Comparison of ENCODE assay signal across 20 mouse cellular contexts in genomic region chr13:30728155-30728554, GRCm38 (mm10). TPM values are rescaled to one million over a fixed set of nuclear protein-coding genes. Genes with fewer than 3 reads are reported as not detected.
DNase-seq lines count a peak whose midpoint lies in the region; ATAC-seq and TF ChIP-seq lines count a peak whose summit lies in the region.
"Had no signal": no experiment of that assay in that cellular context is flagged by ENCODE, and none has a peak within 500 bp of the region (broad histone marks: within the 10 kb centered on the region; RNA-seq: fewer than 3 reads in every experiment).

No protein-coding gene starts in this region.

- TF ChIP-seq EP300 in CH12.LX (IDR thresholded peaks at IDR 0.05; ENCODE audit: low read length), result peak; percentile 88

- H3K27ac ChIP-seq in CH12.LX (ENCODE audit: insufficient read depth, low read depth), result peak overlapping the region; percentile 90
- no peak overlapping the region for H3K27ac ChIP-seq in gastrocnemius, adult 2 months
- H3K27ac ChIP-seq: embryonic facial prominence, embryonic 10.5 days; forebrain, embryonic 15.5 days; hindbrain, embryonic 13.5 days; hindbrain, postnatal 0 days had no signal

- H3K36me3 ChIP-seq in CH12.LX (replicated peaks in 1 of 2; ENCODE audit: control insufficient read depth in 1 of 2, insufficient read depth in 1 of 2, low read length in 1 of 2), result no peaks in the 10 kb centered on the region
- H3K36me3 ChIP-seq: embryonic facial prominence, embryonic 10.5 days; forebrain, embryonic 15.5 days; hindbrain, embryonic 13.5 days had no signal

- dilution Hi-C loops in CH12.LX (cut with MboI; ENCODE audit: extremely low pct_ligation_motif_present, extremely low pct_unique_long_range_greater_than_20kb, low sequenced_read_pairs), result no loop called here

- peaks cover 36 to 83% of the 10 kb centered on the region in 2 experiments for H3K4me1 ChIP-seq in CH12.LX (ENCODE audit: control insufficient read depth in 1 of 2, insufficient read depth in 2 of 2)

- peak; percentile 57 to 59 for DNase-seq in spleen, adult 18-20 months
- DNase-seq in spleen, adult 12 weeks (ENCODE audit: low spot score), result no peak
- DNase-seq in CH12.LX (ENCODE audit: extremely low read depth), result peak; percentile 70
- DNase-seq in spleen, postnatal 36 days (ENCODE audit: low spot score in 2 of 2), result peak; percentile 78 to 81
- no peak for DNase-seq in cerebellum, adult 8-10 months
- no peak for DNase-seq in gastrocnemius, adult 2 months
- DNase-seq: adrenal gland, postnatal 10 days; cerebellum, adult 11 months; cerebellum, adult 9-11 months; cerebellum, postnatal 36 days; gastrocnemius, postnatal 10 days; heart, postnatal 14 days had no signal

- ATAC-seq in megakaryocyte progenitor cell, adult 5-6 weeks (replicated peaks; ENCODE audit: poor library complexity), result peak; percentile 58
- no peak for ATAC-seq in erythroid progenitor cell, adult 5-6 weeks (replicated peaks; ENCODE audit: low FRiP score, poor library complexity, severe bottlenecking)
- ATAC-seq: CD4-positive, CD25-positive, alpha-beta regulatory T cell, adult 4 months; forebrain, embryonic 15.5 days; hindbrain, postnatal 0 days had no signal

- no peak for TF ChIP-seq POLR2A in CH12.LX (IDR thresholded peaks at IDR 0.05; ENCODE audit: low read depth, low read length)

- intact Hi-C loops in gastrocnemius, adult 2 months (cut with DNase I), result no loop called here

- peak overlapping the region in 1 of 3 experiments; percentile 1 for H3K4me3 ChIP-seq in CH12.LX (replicated peaks in 1 of 3; ENCODE audit: low read depth in 2 of 3, low read length in 2 of 3, poor library complexity in 1 of 3)
- no peak overlapping the region for H3K4me3 ChIP-seq in gastrocnemius, adult 2 months
- H3K4me3 ChIP-seq: embryonic facial prominence, embryonic 10.5 days; forebrain, embryonic 15.5 days; hindbrain, embryonic 13.5 days had no signal

- no peaks in the 10 kb centered on the region for H3K27me3 ChIP-seq in CH12.LX (replicated peaks)
- H3K27me3 ChIP-seq: forebrain, embryonic 15.5 days; hindbrain, embryonic 13.5 days had no signal

- in situ Hi-C loops in CH12.LX (cut with MboI; ENCODE audit: low pct_ligation_motif_present, low pct_unique_long_range_greater_than_20kb, low sequenced_read_pairs), result no loop called here

- H3K9ac ChIP-seq in CH12.LX (ENCODE audit: insufficient read depth, low read depth), result 0 out of 2 replicates have a peak overlapping the region, but pooled peaks have one; percentile 8
- H3K9ac ChIP-seq: forebrain, embryonic 15.5 days; hindbrain, embryonic 13.5 days had no signal

- no peak for TF ChIP-seq CTCF in CH12.LX (conservative IDR thresholded peaks at IDR 0.05 in 1 of 2, IDR thresholded peaks at IDR 0.05 in 1 of 2; ENCODE audit: low read depth in 2 of 2, low read length in 2 of 2)
- TF ChIP-seq CTCF in gastrocnemius, adult 2 months (IDR thresholded peaks at IDR 0.05), result no peak

- peaks cover 6% of the 10 kb centered on the region for H3K9me3 ChIP-seq in CH12.LX (replicated peaks; ENCODE audit: low read length)
- H3K9me3 ChIP-seq: embryonic facial prominence, embryonic 10.5 days; forebrain, embryonic 15.5 days; hindbrain, embryonic 13.5 days had no signal

- peak overlapping the region; percentile 35 for H3K4me2 ChIP-seq in CH12.LX (ENCODE audit: insufficient read depth, low read depth, poor library complexity, severe bottlenecking)
- H3K4me2 ChIP-seq: forebrain, embryonic 15.5 days; hindbrain, embryonic 13.5 days had no signal

- peak; percentile 8 for TF ChIP-seq RAD21 in CH12.LX (IDR thresholded peaks at IDR 0.05; ENCODE audit: low read depth, low read length)

- no peaks in the 10 kb centered on the region for H3K79me2 ChIP-seq in CH12.LX (replicated peaks; ENCODE audit: control insufficient read depth, extremely low read depth, insufficient read depth, poor library complexity, severe bottlenecking)

TF ChIP-seq in CH12.LX, 34 proteins besides CTCF, POLR2A, EP300 and RAD21:
- TF ChIP-seq ZKSCAN1 (IDR thresholded peaks at IDR 0.05; ENCODE audit: borderline replicate concordance, low read depth, low read length) (no peak), NELFE (IDR thresholded peaks at IDR 0.05; ENCODE audit: low read depth, low read length) (no peak), CHD2 (IDR thresholded peaks at IDR 0.05; ENCODE audit: low read length) (peak; percentile 83), ZC3H11A (IDR thresholded peaks at IDR 0.05; ENCODE audit: low read depth, low read length) (no peak), JUN (IDR thresholded peaks at IDR 0.05; ENCODE audit: insufficient read depth, low read depth, low read length) (no peak), JUND (conservative IDR thresholded peaks at IDR 0.05; ENCODE audit: low read depth, low read length) (no peak), ETS1 (conservative IDR thresholded peaks at IDR 0.05; ENCODE audit: low read depth, low read length) (peak; percentile 74), MYC (IDR thresholded peaks at IDR 0.05; ENCODE audit: low read depth, low read length) (peak; percentile 65; the same call in 1 of the 2 replicates), BHLHE40 (IDR thresholded peaks at IDR 0.05; ENCODE audit: low read depth, low read length) (peak; percentile 75), PAX5 (IDR thresholded peaks at IDR 0.05; ENCODE audit: low read length) (no peak), MXI1 (IDR thresholded peaks at IDR 0.05; ENCODE audit: low read depth, low read length) (no peak), TBP (conservative IDR thresholded peaks at IDR 0.05; ENCODE audit: low read depth, low read length) (no peak), E2F4 (IDR thresholded peaks at IDR 0.05; ENCODE audit: insufficient replicate concordance, low read depth, low read length) (no peak), TCF12 (IDR thresholded peaks at IDR 0.05; ENCODE audit: low read depth, low read length) (peak; percentile 85), NRF1 (IDR thresholded peaks at IDR 0.05; ENCODE audit: low read depth, low read length) (no peak), POLR2AphosphoS2 (IDR thresholded peaks at IDR 0.05; ENCODE audit: low read depth, low read length) (no peak), IRF4 (IDR thresholded peaks at IDR 0.05; ENCODE audit: low read depth, low read length) (peak; percentile 98), SMC3 (IDR thresholded peaks at IDR 0.05; ENCODE audit: low read depth, low read length) (peak; percentile 37), MAFK (IDR thresholded peaks at IDR 0.05; ENCODE audit: insufficient replicate concordance, low read length) (no peak), RCOR1 (conservative IDR thresholded peaks at IDR 0.05; ENCODE audit: low read depth, low read length) (peak; percentile 85), SIN3A (IDR thresholded peaks at IDR 0.05; ENCODE audit: low read length) (peak; percentile 64), CHD1 (IDR thresholded peaks at IDR 0.05; ENCODE audit: low read depth, low read length) (no peak), USF2 (conservative IDR thresholded peaks at IDR 0.05; ENCODE audit: low read depth, low read length) (no peak), HCFC1 (IDR thresholded peaks at IDR 0.05; ENCODE audit: low read depth, low read length) (no peak), USF1 (IDR thresholded peaks at IDR 0.05; ENCODE audit: low read depth, low read length) (no peak), ZMIZ1 (IDR thresholded peaks at IDR 0.05; ENCODE audit: low read depth, low read length) (peak; percentile 58), GABPA (IDR thresholded peaks at IDR 0.05; ENCODE audit: insufficient replicate concordance, low read depth, low read length) (no peak), ELF1 (IDR thresholded peaks at IDR 0.05; ENCODE audit: low read depth, low read length) (peak; percentile 50; the same call in 1 of the 2 replicates), KAT2A (IDR thresholded peaks at IDR 0.05; ENCODE audit: insufficient replicate concordance, low read length) (0 out of 2 replicates have a peak, but pooled peaks have one; percentile 40), MEF2A (IDR thresholded peaks at IDR 0.05; ENCODE audit: borderline replicate concordance, low read depth, low read length) (peak; percentile 77), ZNF384 (IDR thresholded peaks at IDR 0.05; ENCODE audit: low read depth, low read length) (no peak), MAZ (IDR thresholded peaks at IDR 0.05; ENCODE audit: low read depth, low read length) (peak; percentile 90), MAX (IDR thresholded peaks at IDR 0.05; ENCODE audit: low read length) (0 out of 2 replicates have a peak, but pooled peaks have one; percentile 52), UBTF (IDR thresholded peaks at IDR 0.05; ENCODE audit: low read depth, low read length) (peak; percentile 68; the same call in 1 of the 2 replicates)

RNA-seq across cellular contexts. Expression of gene Irf4, which starts 20.9 kb away (rescaled TPM):
- total RNA-seq in CH12.LX (2012; rRNA removed), result 115 and 138 TPM in 2 replicates
- 122 and 142 TPM in 2 replicates for total RNA-seq in CH12.LX (2014; rRNA removed)
- polyA plus RNA-seq in CH12.LX (2012; ENCODE audit: insufficient read length, low read depth), result 74.5 and 81.7 TPM in 2 replicates
- 0.05 and 0.47 TPM in 2 replicates for total RNA-seq in megakaryocyte progenitor cell, adult 5-6 weeks (2015)
- total RNA-seq in megakaryocyte progenitor cell, adult 5-6 weeks (2017), result 0.07 and 0.29 TPM in 2 replicates
- total RNA-seq in erythroid progenitor cell, adult 5-6 weeks (2015; ENCODE audit: low replicate concordance), result 8.6 and 11.3 TPM in 2 replicates
- total RNA-seq in erythroid progenitor cell, adult 5-6 weeks (2017; ENCODE audit: low replicate concordance), result 5.1 TPM in 2 replicates
- total RNA-seq in gastrocnemius, adult 2 months (2021), result 1 to 10 TPM in 1 of 2 experiments, under 1 TPM in 1; 0.64 to 2.5 TPM
- total RNA-seq: hindbrain, postnatal 0 days; MEL had no signal

Comparison
In these comparisons a context has a peak if more than half of its experiments do, and no peak if none do; other contexts are left out.
1. DNase-seq: peak in spleen, adult 18-20 months (2 of 2), CH12.LX (single experiment) and spleen, postnatal 36 days (2 of 2); none in spleen, adult 12 weeks (single experiment), cerebellum, adult 8-10 months (single experiment) and gastrocnemius, adult 2 months (single experiment).
2. RNA of gene Irf4, which starts 20.9 kb away (total RNA-seq): 115 to 142 TPM in CH12.LX; 5.1 to 11.3 TPM in erythroid progenitor cell, adult 5-6 weeks, 0.64 to 2.5 TPM in gastrocnemius, adult 2 months and 0.05 to 0.47 TPM in megakaryocyte progenitor cell, adult 5-6 weeks; every median in the first group is over 4 times any median in the second.